In the genomic region with DNA sequence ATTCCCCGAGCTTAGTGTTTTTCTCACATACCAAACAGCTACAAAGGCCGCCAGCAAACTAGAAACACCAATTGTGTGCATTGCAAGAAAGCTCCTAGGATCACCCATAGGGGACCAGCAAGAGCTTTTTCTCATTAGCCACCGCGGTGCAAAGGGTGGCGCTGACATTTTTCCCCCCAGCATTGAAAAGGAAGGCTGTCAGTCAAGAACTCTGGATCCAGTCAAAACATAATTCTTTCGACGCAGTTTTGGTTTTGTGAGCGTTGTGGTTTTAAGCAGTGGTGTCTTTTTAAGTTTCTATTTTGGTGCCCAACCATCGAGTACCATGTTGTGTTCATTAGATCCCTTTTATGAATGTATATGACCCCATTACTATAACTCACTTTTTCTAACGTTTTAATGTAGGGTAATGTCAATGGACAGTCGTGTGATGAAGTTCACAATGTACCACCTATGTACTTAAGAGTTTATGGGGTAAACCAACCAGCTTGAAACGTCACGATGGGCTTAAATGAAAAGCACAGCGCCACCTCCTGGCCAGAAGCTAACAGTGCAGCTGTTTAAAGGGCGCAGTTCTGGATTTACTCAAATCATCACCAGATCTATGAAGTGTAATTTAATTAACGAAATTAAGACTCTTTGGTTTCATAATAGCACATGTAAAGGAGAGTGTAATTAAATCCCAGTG, we compare ENCODE assay signal across 10 mouse cellular contexts. TPM values are rescaled to one million over a fixed set of nuclear protein-coding genes. Genes with fewer than 3 reads are reported as not detected.
DNase-seq lines count a peak whose midpoint lies in the region; TF ChIP-seq lines count a peak whose summit lies in the region.
"Had no signal": no experiment of that assay in that cellular context is flagged by ENCODE, and none has a peak within 500 bp of the region (broad histone marks: within the 10 kb centered on the region; RNA-seq: fewer than 3 reads in every experiment).

No protein-coding gene starts in this region.

- H3K9me3 ChIP-seq in E14TG2a.4 (ENCODE audit: low read length): no peaks in the 10 kb centered on the region
- H3K9me3 ChIP-seq: embryonic facial prominence, embryonic 13.5 days; midbrain, embryonic 12.5 days had no signal

- no peak for DNase-seq in layer of hippocampus, adult 2 months (ENCODE audit: low spot score in 2 of 2)
- no peak for DNase-seq in layer of hippocampus, adult 9-10 months (ENCODE audit: low spot score)
- peak; percentile 12 for DNase-seq in lung, postnatal 25 days (ENCODE audit: low spot score)
- no peak for DNase-seq in layer of hippocampus, postnatal 25 days (ENCODE audit: extremely low spot score in 1 of 2, low spot score in 1 of 2)
- DNase-seq in right cerebral cortex, postnatal 4 days: no peak
- no peak for DNase-seq in gastrocnemius, adult 18-20 months (ENCODE audit: low spot score)

- TF ChIP-seq CTCF in layer of hippocampus, adult 2 months (conservative IDR thresholded peaks at IDR 0.05): peak; percentile 87
- TF ChIP-seq CTCF in E14TG2a.4 (conservative IDR thresholded peaks at IDR 0.05; ENCODE audit: low read length): peak; percentile 89
- peak; percentile 76 for TF ChIP-seq CTCF in bone marrow, adult 2 months (IDR thresholded peaks at IDR 0.05; ENCODE audit: control insufficient read depth, insufficient read depth, low read length)

- TF ChIP-seq POLR2A in bone marrow, adult 2 months (IDR thresholded peaks at IDR 0.05; ENCODE audit: borderline replicate concordance, control insufficient read depth, low read depth, low read length): no peak

- H3K4me1 ChIP-seq in E14TG2a.4 (replicated peaks; ENCODE audit: low read depth, low read length): peaks cover 25% of the 10 kb centered on the region
- no peaks in the 10 kb centered on the region for H3K4me1 ChIP-seq in bone marrow, adult 2 months (ENCODE audit: control insufficient read depth, insufficient read depth, low read length)
- H3K4me1 ChIP-seq: embryonic facial prominence, embryonic 13.5 days had no signal

- no peak overlapping the region for H3K27ac ChIP-seq in layer of hippocampus, adult 2 months
- no peak overlapping the region for H3K27ac ChIP-seq in bone marrow, adult 2 months (ENCODE audit: control insufficient read depth, insufficient read depth, low read depth, low read length, poor library complexity)
- H3K27ac ChIP-seq: embryonic facial prominence, embryonic 13.5 days; midbrain, embryonic 12.5 days had no signal

- WGBS in bone marrow, adult 2 months: 42% methylated on average over 16 of the region's 16 CpGs

- no peak overlapping the region for H3K4me3 ChIP-seq in layer of hippocampus, adult 2 months
- no peak overlapping the region for H3K4me3 ChIP-seq in E14TG2a.4 (replicated peaks; ENCODE audit: low read length)
- no peak overlapping the region for H3K4me3 ChIP-seq in bone marrow, adult 2 months (replicated peaks; ENCODE audit: control insufficient read depth, low read depth, low read length)
- H3K4me3 ChIP-seq: embryonic facial prominence, embryonic 13.5 days; midbrain, embryonic 12.5 days had no signal

- no peaks in the 10 kb centered on the region for H3K36me3 ChIP-seq in E14TG2a.4 (ENCODE audit: insufficient read depth, low read length)
- H3K36me3 ChIP-seq: embryonic facial prominence, embryonic 13.5 days; midbrain, embryonic 12.5 days had no signal

- peaks cover 8% of the 10 kb centered on the region for H3K27me3 ChIP-seq in E14TG2a.4 (ENCODE audit: insufficient read depth, low read length)
- H3K27me3 ChIP-seq: embryonic facial prominence, embryonic 13.5 days had no signal

RNA-seq across cellular contexts. Expression of a gene that starts 40.5 kb away (rescaled TPM):
- total RNA-seq in layer of hippocampus, adult 2 months (2021): 10 to 100 TPM; 25.6 to 25.9 TPM
- 6.8 and 13.5 TPM in 2 replicates for polyA plus RNA-seq in bone marrow, adult 2 months (2011; ENCODE audit: insufficient read depth, insufficient read length, low replicate concordance, missing spikeins)
- total RNA-seq in layer of hippocampus, postnatal 25 days (2021): 10 to 100 TPM; 23.7 to 24.9 TPM
- 10 to 100 TPM; 12.0 to 14.0 TPM for total RNA-seq in gastrocnemius, adult 18-20 months (2021)
